Mouse (Mus musculus): ENCODE measurements at regions not wholly inside any gene's neighbourhood (a gene's known extent, or its start where the extent isn't known, plus 50 kb on each side); places are given as distances from the start of the nearest gene placed in this dataset.

DNA sequence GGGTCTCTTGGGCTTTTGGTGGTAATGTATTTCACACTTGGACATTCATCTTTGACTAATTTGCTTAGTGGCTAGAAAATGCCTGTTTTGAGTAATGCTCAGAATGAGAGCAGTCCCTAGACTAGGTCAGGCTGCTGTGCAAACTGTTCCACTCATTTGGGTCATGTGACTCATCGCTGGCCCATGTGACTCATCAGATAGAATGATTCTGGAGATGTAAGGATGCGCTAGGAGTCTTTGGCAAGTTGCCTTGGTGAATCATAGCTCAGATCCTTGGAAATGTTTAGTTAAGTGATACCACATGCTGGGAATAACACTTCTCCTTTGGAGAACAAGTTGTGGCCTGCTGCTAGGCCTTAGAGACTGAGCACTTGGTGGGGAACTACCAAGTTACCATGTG, 130.2 kb upstream of the Fbxo11 start:
- Histone ChIP-seq H3K4me3 (ENCODE audit: low read depth, low read length) (no peak overlapping the region), H3K36me3 (ENCODE audit: control insufficient read depth, insufficient read depth, low read length) (no peaks in the 10 kb centered on the region), H3K4me1 (ENCODE audit: control insufficient read depth, insufficient read depth, insufficient read length, low read length) (peaks cover 4% of the 10 kb centered on the region; the same call in 1 of the 2 replicates), H3K27ac (ENCODE audit: insufficient read depth, low read depth, low read length) (no peak overlapping the region), H3K27me3 (ENCODE audit: control insufficient read depth, insufficient read depth, low read length) (no peaks in the 10 kb centered on the region)
- TF ChIP-seq CTCF (IDR thresholded peaks at IDR 0.05; ENCODE audit: extremely low read depth, insufficient read length, insufficient replicate concordance, low read depth, low read length) = no peak
- no peak for TF ChIP-seq POLR2A (IDR thresholded peaks at IDR 0.05; ENCODE audit: low read depth, low read length)
- 52% methylated on average over 2 of the region's 2 CpGs for WGBS

DNA sequence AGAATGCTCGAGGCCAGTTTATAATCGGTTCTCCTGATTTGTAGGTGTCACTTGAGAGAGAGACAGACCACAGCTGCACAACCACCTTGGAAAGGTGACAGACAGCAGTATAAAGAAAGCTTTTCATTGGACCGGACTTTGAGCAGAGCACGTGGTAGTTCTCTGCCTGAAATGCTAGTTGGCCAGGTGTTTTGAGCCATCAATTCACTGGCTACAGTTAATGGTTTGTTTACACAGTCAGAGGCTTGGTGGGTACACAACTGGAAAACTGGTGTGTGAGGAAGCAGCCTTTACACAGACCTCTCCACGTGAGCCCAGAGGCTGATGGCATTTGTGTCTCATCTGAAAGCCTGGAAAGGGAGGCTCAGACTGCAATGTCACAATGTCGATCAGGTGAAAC, 130.8 kb upstream of the Fbxo11 start:
- Histone ChIP-seq H3K27me3 (ENCODE audit: control insufficient read depth, insufficient read depth, low read length) (no peaks in the 10 kb centered on the region), H3K4me3 (ENCODE audit: low read depth, low read length) (no peak overlapping the region), H3K27ac (ENCODE audit: insufficient read depth, low read depth, low read length) (no peak overlapping the region), H3K36me3 (ENCODE audit: control insufficient read depth, insufficient read depth, low read length) (no peaks in the 10 kb centered on the region), H3K4me1 (ENCODE audit: control insufficient read depth, insufficient read depth, insufficient read length, low read length) (peaks cover 4% of the 10 kb centered on the region; the same call in 1 of the 2 replicates)
- 22% methylated on average over 6 of the region's 6 CpGs for WGBS
- no peak for TF ChIP-seq POLR2A (IDR thresholded peaks at IDR 0.05; ENCODE audit: low read depth, low read length)
- TF ChIP-seq CTCF (IDR thresholded peaks at IDR 0.05; ENCODE audit: extremely low read depth, insufficient read length, insufficient replicate concordance, low read depth, low read length) = no peak

DNA sequence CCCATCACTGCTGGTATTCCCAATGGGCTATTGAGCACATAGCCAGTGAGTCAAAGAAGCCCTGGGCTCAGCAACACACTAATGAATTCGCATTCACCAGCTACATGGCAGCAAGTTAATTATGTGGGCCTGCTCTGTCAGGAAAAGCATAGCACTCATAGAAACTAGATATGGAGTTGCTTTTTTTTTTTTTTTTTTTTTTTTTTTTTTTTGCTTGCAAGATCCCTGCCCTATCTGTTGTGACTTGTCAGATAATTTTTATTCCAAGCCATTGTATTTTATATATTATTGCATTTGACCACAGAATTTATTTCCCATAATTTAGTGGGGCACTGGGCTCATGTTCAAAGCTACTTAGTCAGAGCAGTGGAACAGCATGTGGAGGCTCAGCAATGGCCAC, 131.2 kb upstream of the Fbxo11 start:
- WGBS = 67% methylated on average over 1 of the region's 1 CpGs
- no peaks in the 10 kb centered on the region for H3K27me3 ChIP-seq (ENCODE audit: control insufficient read depth, insufficient read depth, low read length)
- TF ChIP-seq CTCF (IDR thresholded peaks at IDR 0.05; ENCODE audit: extremely low read depth, insufficient read length, insufficient replicate concordance, low read depth, low read length) = no peak
- TF ChIP-seq POLR2A (IDR thresholded peaks at IDR 0.05; ENCODE audit: low read depth, low read length) = no peak

DNA sequence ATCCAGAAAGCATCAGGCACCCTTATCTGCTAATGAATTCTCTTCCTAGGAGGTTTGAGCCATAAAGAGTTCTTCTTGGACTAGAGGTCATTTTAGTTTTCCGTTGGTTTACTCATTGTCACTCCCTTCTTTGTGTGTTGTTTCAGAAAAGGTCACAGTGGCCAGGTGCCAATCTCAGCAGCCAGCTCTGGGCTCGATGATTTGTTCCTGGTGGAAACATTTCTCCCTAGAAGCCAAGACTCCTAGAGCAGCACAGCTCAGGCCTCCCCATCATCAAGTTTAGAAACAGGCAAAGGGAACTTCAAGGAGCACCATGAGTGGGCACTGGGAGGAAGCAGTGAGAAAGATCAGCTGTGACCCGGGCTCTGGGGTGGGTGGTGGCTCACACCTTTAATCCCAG, 132.3 kb upstream of the Fbxo11 start:
- WGBS = 22% methylated on average over 3 of the region's 3 CpGs
- Histone ChIP-seq H3K27me3 (ENCODE audit: control insufficient read depth, insufficient read depth, low read length) (no peaks in the 10 kb centered on the region), H3K4me3 (ENCODE audit: low read depth, low read length) (no peak overlapping the region), H3K36me3 (ENCODE audit: control insufficient read depth, insufficient read depth, low read length) (no peaks in the 10 kb centered on the region), H3K27ac (ENCODE audit: insufficient read depth, low read depth, low read length) (no peak overlapping the region), H3K4me1 (ENCODE audit: control insufficient read depth, insufficient read depth, insufficient read length, low read length) (peaks cover 4% of the 10 kb centered on the region; the same call in 1 of the 2 replicates)
- TF ChIP-seq CTCF (IDR thresholded peaks at IDR 0.05; ENCODE audit: extremely low read depth, insufficient read length, insufficient replicate concordance, low read depth, low read length) (no peak), POLR2A (IDR thresholded peaks at IDR 0.05; ENCODE audit: low read depth, low read length) (no peak)

More for the DNA sequence above, 131.2 kb upstream of the Fbxo11 start:
- no peak overlapping the region for H3K27ac ChIP-seq (ENCODE audit: insufficient read depth, low read depth, low read length)
- H3K4me3 ChIP-seq (ENCODE audit: low read depth, low read length) = no peak overlapping the region
- H3K36me3 ChIP-seq (ENCODE audit: control insufficient read depth, insufficient read depth, low read length) = no peaks in the 10 kb centered on the region
- H3K4me1 ChIP-seq (ENCODE audit: control insufficient read depth, insufficient read depth, insufficient read length, low read length) = peaks cover 4% of the 10 kb centered on the region; the same call in 1 of the 2 replicates

DNA sequence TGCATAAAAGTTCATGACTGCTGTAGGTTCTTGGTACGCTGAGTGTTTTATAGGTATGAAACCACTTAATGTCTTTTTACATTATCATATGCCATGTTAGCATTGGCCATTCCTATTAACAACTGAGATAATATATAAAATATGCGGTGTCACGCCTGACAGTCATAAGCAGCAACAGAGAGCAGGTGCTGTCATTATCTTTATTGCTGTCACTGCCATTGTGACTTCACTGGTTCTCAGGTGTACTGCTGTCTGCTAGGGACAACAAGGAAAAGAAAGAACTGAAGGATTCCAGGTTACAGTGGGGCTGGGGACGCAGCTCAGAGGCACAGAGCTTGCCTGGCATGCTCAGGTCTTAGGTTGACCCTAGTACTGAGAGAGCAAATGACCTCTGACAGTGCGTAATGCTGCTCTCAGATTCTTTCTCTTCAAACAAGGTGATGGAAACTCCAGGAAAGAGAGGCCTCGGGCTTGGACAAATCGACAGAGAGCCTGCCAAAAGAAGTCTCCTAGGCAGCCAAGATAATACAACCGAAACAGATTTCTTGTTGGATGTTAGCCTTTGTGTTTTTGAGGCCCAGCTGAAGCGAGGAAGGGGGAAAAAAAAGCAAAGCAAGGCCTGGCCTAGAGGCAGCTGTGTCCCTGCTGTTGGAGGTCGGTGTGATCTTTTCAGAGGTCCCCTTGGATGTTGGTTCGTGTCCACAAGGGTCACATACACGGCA, 136.3 kb upstream of the Fbxo11 start:
- no peak overlapping the region for H3K27ac ChIP-seq (ENCODE audit: insufficient read depth, low read depth, low read length)
- H3K4me3 ChIP-seq (ENCODE audit: low read depth, low read length) = no peak overlapping the region
- H3K27me3 ChIP-seq (ENCODE audit: control insufficient read depth, insufficient read depth, low read length) = no peaks in the 10 kb centered on the region
- H3K4me1 ChIP-seq (ENCODE audit: control insufficient read depth, insufficient read depth, insufficient read length, low read length) = peaks cover 4% of the 10 kb centered on the region; the same call in 1 of the 2 replicates
- TF ChIP-seq CTCF (IDR thresholded peaks at IDR 0.05; ENCODE audit: extremely low read depth, insufficient read length, insufficient replicate concordance, low read depth, low read length) (no peak), POLR2A (IDR thresholded peaks at IDR 0.05; ENCODE audit: low read depth, low read length) (no peak)
- 31% methylated on average over 12 of the region's 12 CpGs for WGBS
- H3K36me3 ChIP-seq (ENCODE audit: control insufficient read depth, insufficient read depth, low read length) = no peaks in the 10 kb centered on the region

DNA sequence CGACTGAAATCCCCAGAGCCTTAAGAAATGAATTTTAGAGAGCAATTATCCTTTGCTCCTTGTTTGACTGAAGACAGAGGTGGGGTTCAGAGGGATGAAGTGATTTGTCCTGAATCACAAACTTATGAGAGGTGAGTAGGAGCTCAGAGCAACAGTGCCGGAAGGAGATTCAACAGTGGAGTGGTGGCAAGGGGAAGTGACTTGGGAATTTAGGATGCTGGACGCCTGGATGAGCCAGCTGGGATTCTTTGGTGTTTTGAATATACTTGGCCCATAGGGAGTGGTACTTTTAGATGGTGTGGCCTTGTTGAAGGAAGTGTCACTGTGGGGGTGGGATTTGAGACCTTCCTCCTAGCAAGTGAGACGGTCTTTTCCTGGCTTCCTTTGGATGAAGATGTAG, 137.1 kb upstream of the Fbxo11 start:
- Histone ChIP-seq H3K4me3 (ENCODE audit: low read depth, low read length) (no peak overlapping the region), H3K27me3 (ENCODE audit: control insufficient read depth, insufficient read depth, low read length) (no peaks in the 10 kb centered on the region), H3K36me3 (ENCODE audit: control insufficient read depth, insufficient read depth, low read length) (no peaks in the 10 kb centered on the region), H3K4me1 (ENCODE audit: control insufficient read depth, insufficient read depth, insufficient read length, low read length) (peaks cover 4% of the 10 kb centered on the region; the same call in 1 of the 2 replicates), H3K27ac (ENCODE audit: insufficient read depth, low read depth, low read length) (no peak overlapping the region)
- WGBS = 85% methylated on average over 4 of the region's 4 CpGs
- TF ChIP-seq POLR2A (IDR thresholded peaks at IDR 0.05; ENCODE audit: low read depth, low read length) = no peak
- TF ChIP-seq CTCF (IDR thresholded peaks at IDR 0.05; ENCODE audit: extremely low read depth, insufficient read length, insufficient replicate concordance, low read depth, low read length) = no peak

DNA sequence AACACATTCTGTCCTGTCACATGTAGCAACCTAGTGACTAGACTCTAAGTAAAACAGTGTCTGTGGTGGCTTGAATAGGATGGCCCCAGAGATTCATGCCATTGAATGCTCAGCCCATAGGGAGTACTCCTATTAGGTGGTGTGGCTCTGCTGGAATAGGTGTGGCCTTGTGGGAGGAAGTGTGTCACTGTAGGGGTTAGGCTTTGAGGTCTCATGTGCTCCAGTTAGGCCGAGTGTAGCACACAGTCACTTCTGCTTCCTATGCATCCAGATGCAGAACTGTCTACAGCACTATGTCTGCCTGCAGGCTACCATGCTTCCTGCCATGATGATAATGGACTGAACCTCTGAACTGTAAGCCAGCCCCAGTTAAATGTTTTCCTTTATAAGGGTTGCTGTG, 144.5 kb upstream of the Fbxo11 start:
- WGBS = 70% methylated on average over 1 of the region's 1 CpGs
- no peaks in the 10 kb centered on the region for H3K36me3 ChIP-seq (ENCODE audit: control insufficient read depth, insufficient read depth, low read length)
- H3K4me3 ChIP-seq (ENCODE audit: low read depth, low read length) = no peak overlapping the region
- TF ChIP-seq CTCF (IDR thresholded peaks at IDR 0.05; ENCODE audit: extremely low read depth, insufficient read length, insufficient replicate concordance, low read depth, low read length) = no peak
- no peak for TF ChIP-seq POLR2A (IDR thresholded peaks at IDR 0.05; ENCODE audit: low read depth, low read length)
- no peaks in the 10 kb centered on the region for H3K27me3 ChIP-seq (ENCODE audit: control insufficient read depth, insufficient read depth, low read length)
- no peaks in the 10 kb centered on the region for H3K4me1 ChIP-seq (ENCODE audit: control insufficient read depth, insufficient read depth, insufficient read length, low read length)
- no peak overlapping the region for H3K27ac ChIP-seq (ENCODE audit: insufficient read depth, low read depth, low read length)

Data from small intestine, adult 2 months (tissue).